In the genomic region with DNA sequence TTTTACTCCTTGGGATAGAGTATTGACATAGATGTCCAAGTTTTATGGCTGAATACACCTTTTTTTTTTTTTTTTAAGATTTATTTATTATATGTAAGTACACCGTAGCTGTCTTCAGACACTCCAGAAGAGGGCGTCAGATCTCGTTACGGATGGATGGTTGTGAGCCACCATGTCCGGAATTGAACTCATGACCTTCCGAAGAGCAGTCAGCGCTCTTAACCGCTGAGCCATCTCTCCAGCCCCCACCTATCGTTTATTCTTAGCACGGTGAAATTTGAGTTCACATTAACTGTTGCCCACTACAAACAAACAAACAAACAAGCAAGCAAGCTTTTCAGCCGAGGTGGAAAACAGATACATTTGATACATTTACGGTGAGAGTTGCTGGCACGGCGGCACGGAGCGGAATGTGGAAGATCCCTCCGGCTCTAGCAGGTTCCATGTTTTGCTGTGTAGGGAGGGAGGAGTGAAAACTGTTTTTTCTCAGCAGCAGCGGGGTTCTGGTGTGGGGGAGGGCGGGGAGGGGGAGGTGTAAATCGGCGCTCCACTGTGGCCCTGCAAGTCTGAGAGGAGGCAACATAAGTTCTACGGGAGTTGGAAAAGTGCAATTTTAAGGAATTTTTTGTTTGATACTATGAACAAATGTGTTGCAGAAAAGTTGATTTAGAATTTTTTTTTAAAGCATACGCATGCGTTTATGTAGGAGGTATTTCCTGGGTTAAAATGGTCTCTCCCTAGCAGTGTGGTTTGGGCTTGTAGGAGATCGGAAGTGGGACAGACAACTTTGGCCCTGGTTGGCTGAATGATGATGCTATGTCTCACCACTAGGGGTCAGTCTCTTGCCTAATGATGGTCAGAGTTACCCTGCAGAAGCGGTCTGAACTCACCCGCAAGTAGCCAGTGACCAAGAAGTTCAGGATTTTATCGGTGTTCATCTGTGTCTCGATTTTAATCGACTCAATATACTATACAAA, we compare ENCODE assay signal across 7 mouse cellular contexts. TPM values are rescaled to one million over a fixed set of nuclear protein-coding genes. Genes with fewer than 3 reads are reported as not detected.
DNase-seq lines count a peak whose midpoint lies in the region; ATAC-seq lines count a peak whose summit lies in the region.

No protein-coding gene starts in this region.

- intact Hi-C loops in gastrocnemius, postnatal 14 days (cut with DNase I; ENCODE audit: low total_unique reads) = loop anchor here (2.0 kb wide), 1 partner anchor 82 kb away; no protein-coding TSS in a partner anchor
- intact Hi-C loops in left cerebral cortex, postnatal 10 days (cut with DNase I) = loop anchor here (1.0 to 10.0 kb wide), 4 partner anchors 40 to 548 kb away; a partner anchor contains a TSS

- peak; percentile 89 for DNase-seq in adrenal gland, adult 2 months
- peak; percentile 96 for DNase-seq in embryo, embryonic 10.5 days (ENCODE audit: low spot score)
- DNase-seq in gastrocnemius, postnatal 14 days = peak; percentile 76
- DNase-seq in left cerebral cortex, postnatal 10 days (ENCODE audit: extremely low spot score in 1 of 2, low spot score in 2 of 2) = peak; percentile 76 to 78
- peak; percentile 62 for DNase-seq in right cerebral cortex, postnatal 25 days

- ATAC-seq in inflammation-experienced regulatory T-cells, adult 6 months = peak; percentile 51
- peak; percentile 77 for ATAC-seq in megakaryocyte-erythroid progenitor cell, adult 5-6 weeks (replicated peaks; ENCODE audit: low FRiP score, low TSS enrichment, poor library complexity, severe bottlenecking)

RNA-seq across cellular contexts. Expression of a gene that starts 37.9 kb away (rescaled TPM):
- 10 to 100 TPM; 36.2 to 36.9 TPM for total RNA-seq in adrenal gland, adult 2 months (2021)
- 2.0 and 2.1 TPM in 2 replicates for polyA plus RNA-seq in adrenal gland, adult 2 months (2012; rRNA removed)
- total RNA-seq in gastrocnemius, postnatal 14 days (2021) = 10 to 100 TPM; 12.7 TPM
- polyA plus RNA-seq in inflammation-experienced regulatory T-cells, adult 6 months (2017; shearing (Covaris generic)) = 10 to 100 TPM; 29.8 to 63.7 (median 62.7) TPM
- 10 to 100 TPM; 64.4 to 66.2 TPM for total RNA-seq in left cerebral cortex, postnatal 10 days (2021)
- 5.3 and 6.1 TPM in 2 replicates for total RNA-seq in megakaryocyte-erythroid progenitor cell, adult 5-6 weeks (2014; fragmentation: Nextera tagmentation)
- total RNA-seq in megakaryocyte-erythroid progenitor cell, adult 5-6 weeks (2017) = 24.1 and 26.9 TPM in 2 replicates

Comparison
In these comparisons a context has a peak if more than half of its experiments do, and no peak if none do; other contexts are left out.
1. Peak in every context shown above with its lines: DNase-seq and ATAC-seq.